Mouse (Mus musculus): ENCODE measurements around the gene Ypel4.

- TF ChIP-seq CTCF (IDR thresholded peaks at IDR 0.05; ENCODE audit: low read depth, low read length): no peak
- no peak for TF ChIP-seq POLR2A (IDR thresholded peaks at IDR 0.05; ENCODE audit: borderline replicate concordance, low read depth, low read length)
Measured at GRCm38 (mm10) chr2:84760777-84761176, 26.9 kb downstream of the Ypel4 start.

Data from bone marrow macrophage, adult 2 months (primary cell).